Mouse (Mus musculus) frontal cortex, postnatal 36 days (tissue): ENCODE measurements around the gene Epha1.

Experiments used
- DNase-seq, 2 experiments: peaks; one replicate each; pipeline ENCODE4 v3.0.0; 2022; ENCODE audit warnings: low spot score in 2 of 2

Gene Epha1

DNA sequence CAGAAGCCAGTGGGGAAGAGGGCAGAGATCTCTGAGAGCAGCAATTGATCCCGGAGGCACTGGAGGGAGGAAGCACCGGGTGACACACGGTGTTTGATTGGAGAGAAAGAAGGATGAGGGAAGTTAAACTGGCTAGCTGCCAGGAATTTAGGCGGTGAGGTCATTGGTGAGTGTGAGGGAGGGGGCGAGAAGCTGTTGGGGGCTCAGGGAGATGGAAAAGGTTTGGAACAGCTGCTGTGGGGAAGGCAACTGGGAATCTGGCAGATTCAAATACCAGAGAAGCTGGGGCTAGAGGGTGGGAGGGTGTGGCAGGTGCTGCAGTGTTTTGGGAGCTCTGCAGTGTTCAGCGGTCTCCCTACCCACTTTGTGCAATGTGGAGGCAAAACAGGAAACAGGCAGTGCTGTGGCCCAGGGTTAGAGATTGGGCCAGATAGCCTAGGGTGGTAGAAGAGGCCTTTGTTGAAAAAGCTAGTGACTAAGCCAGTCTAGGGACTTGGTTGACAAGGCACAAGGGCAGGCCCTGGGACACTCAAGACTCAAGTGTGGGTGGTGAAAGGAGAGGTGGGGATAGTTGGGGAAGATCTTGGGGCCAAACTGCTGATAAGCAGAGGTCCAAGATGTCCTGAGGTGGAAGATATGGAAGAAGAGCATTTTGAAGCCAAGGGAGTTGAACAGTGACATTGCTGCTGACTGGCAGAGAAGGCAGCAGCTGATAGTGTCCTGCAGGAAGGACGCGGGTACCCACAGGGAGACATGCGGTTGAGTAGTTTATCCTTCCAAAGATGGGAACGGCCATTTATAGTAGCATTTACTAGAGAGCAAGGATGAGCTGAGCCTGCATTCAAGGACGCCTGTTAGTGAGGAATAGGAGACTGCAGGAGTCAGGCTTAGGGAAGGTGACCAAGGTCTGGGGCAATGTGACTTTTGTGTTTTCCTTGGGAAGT, 18.7 kb downstream of the Epha1 start:
- DNase-seq: no peak

GRCm38 (mm10) chr6:42353180-42353579, 19.9 kb downstream of the Epha1 start:
- DNase-seq: no peak

DNA sequence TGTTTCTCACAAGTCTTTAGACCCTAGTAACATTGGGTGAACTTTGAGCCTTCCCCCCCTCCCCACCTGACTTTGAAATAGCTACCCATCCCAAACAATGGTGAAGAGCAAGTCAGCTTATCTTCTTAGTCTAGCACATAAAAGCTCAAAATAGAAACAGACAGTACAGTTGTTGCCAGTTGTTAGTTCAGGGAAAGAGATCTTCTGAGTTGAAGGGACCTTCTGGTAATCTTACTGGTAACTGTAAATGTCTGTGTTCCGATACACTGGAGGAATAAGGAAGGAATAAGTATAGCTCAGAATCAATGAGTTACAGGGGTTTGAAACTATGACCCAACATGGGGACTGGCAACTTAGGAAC, 20.6 kb downstream of the Epha1 start:
- no peak for DNase-seq

DNA sequence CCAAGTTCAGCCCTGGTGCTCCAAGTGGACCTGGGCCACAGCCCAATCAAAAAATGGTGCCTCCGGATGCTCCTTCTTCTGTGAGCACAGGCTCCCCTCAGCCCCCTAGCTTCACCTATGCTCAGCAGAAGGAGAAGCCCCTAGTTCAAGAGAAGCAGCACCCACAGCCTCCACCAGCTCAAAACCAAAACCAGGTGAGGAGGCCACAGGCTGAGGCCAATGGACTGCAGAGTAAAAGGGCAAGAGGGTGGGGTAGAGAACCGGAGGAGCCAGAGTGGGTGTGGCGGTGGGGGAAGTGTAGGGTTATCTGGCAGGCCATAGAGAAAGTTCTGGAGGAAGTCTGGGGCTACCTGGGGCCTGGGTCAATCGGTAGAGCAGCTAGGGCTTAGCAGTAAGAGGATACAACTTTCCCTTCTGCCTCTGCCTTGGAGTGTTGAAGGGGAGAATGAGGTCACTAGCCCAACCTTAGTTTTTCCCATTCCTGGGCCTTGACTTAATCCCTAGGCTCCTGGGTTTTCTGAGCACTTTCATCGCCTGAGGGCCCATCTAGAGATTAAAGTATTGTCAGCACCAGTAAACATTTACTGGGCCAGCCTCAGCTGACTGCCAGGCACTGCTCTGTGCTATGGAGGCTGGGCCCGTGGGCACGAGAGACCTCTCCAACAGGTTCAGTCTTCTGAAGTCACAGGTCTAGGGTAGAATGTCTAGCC, 21.1 kb downstream of the Epha1 start:
- no peak for DNase-seq

DNA sequence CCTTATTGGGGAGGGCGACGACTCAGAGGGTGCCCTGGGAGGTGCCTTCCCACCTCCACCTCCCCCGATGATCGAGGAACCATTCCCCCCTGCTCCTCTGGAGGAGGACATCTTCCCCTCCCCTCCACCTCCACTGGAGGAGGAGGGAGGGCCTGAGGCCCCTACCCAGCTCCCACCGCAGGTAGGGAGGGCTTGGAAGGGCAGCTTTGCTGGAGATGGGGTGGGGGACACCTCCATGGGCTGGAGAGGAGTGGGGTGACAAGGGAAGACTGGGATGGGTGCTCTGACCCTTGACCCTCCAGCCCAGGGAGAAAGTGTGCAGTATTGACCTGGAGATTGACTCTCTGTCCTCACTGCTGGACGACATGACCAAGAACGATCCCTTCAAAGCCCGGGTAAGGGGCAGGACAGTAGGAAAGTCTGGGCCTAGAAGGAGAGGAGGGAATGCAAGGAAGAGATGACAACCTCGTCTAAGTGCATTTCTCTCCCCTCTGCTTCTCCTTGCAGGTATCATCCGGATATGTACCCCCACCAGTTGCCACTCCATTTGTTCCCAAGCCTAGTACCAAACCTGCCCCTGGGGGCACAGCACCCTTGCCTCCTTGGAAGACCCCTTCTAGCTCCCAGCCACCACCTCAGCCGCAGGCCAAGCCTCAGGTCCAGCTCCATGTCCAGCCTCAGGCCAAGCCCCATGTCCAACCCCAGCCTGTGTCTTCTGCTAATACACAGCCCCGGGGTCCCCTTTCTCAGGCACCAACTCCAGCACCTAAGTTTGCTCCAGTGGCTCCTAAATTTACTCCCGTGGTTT, 21.9 kb downstream of the Epha1 start:
- DNase-seq: no peak

- DNase-seq: peak; percentile 80 to 81
Measured at GRCm38 (mm10) chr6:42350021-42350967, 22.8 kb downstream of the Epha1 start.

DNA sequence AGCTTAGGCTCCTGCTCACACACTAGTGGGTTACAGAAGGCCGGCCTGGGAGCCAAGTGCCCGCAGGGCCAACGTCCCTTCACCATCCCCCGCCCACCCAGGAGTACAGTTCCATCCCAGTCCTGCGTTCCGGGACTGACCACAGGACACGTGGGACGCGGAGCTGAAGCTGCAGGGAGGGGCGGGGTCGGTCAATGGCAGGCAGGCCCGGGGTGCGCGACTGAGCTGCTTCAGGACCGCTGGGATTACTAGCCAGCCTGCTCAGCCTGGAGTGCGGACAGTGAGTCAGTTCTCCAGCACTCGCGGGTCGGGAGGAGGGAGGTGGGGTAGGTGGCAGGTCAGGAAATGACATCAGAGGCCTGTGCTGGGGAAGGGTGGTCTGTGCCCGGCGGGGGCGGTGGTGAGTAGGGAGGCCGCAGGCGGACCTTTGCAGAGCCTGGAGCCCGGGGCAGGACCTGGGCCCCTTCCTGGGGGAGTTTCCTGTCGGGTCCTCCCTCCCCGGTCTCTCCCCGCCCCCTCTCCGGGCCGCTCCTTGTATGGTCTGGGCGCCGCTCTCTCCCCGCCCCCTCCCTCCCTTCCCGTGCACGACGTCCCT, 23.5 kb downstream of the Epha1 start, which contains the start of gene Zyx:
TSS of gene Zyx (plus strand) at position 205 of the 595 bp plus-strand sequence.
- DNase-seq: peak; percentile 80

DNA sequence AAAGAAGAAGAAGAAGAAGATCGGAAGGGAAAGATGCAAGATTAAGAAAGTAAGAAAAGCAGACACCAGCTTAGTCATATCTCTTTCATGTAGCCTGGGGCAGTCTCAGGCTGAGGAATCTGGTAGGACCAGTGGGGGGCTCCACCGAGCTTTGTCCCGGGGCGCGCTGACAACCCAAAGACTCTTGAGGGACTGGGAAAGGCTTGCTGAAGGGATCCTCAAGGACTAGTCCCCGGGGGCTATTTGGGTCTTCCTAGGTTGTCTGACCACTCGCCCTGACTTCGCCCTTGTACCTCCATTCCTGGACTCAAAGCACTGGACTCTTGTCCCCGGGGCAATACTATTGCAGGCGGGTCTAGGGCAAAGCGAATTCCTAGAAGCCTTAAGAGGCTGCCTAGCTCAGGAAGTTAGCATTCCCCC, 24.1 kb downstream of the Epha1 start:
- peak; percentile 68 to 76 for DNase-seq

GRCm38 (mm10) chr6:42348281-42349005, 24.6 kb downstream of the Epha1 start:
- DNase-seq: no peak

DNA sequence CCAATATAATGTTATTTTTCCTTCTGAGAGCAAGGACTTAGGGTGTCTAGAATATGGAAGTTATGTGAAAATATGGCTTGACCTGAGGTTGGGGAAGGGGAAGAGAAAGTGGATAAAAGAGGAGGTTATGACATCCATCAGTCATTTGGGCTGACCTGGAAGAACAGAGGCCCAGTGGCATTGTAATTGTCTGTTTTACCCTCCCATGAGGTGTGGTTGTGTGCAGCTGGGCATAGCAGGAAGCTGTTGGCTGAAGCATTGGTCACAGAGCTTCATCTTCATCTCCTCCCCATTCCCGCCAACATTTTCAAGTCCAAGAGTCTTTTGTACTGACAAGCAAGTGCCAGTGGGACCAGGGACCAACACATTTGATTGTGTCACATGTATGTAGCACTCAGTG, 28.8 kb downstream of the Epha1 start:
- DNase-seq: no peak

DNA sequence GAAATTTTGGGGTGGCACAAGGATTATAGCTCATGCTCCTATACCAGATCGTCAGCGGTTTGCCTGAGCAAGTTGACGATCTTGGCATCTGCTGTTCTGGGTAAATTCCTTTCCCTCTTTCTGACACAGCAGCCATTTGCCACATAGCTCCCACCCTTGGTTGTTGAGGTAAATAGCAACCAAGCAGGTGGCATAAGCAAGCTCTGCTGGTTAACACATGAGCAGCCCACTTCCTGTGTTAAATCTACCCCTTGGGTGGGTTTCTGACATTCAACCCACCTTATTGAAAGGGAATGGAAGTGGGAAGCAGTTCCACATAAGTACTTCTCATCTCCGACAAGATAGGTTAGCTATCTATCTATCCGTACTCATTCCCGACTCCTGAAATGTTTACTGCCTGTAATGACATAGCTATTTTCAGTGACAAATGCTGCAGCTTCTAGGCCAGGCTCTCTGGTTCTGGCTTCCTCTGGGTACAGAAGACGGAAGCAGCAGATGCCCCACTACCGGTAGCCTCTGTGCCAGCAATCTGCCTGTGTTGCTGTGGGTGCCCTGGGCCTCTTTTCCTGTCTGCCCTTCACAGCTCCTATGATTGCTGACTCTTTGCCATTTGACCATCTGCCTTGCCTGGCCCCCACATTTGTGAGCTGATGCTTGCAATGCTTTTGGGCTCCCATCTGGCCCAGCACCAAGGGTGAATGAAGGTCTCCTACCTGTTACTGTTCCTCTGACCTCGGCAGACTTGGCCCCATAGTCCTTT, 29.5 kb downstream of the Epha1 start:
- no peak for DNase-seq

DNA sequence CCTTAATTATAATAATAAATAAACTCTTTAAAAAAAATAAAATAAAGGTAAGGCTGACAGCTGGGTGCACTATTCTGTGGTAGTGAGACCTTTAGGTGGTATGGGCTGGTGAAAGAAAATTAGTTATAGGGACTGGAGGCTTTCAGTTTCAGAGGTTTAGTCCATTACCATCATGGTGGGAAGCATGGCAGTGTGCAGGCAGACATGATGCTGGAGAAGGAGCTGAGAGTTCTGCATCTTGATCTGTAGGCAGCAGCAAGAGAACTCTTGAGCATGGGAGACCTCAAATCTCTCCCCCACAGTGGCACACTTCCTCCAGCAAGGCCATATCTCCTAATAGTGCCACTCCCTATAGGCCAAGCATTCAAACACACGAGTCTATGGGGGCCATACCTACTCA, 30.9 kb downstream of the Epha1 start:
- no peak for DNase-seq

DNA sequence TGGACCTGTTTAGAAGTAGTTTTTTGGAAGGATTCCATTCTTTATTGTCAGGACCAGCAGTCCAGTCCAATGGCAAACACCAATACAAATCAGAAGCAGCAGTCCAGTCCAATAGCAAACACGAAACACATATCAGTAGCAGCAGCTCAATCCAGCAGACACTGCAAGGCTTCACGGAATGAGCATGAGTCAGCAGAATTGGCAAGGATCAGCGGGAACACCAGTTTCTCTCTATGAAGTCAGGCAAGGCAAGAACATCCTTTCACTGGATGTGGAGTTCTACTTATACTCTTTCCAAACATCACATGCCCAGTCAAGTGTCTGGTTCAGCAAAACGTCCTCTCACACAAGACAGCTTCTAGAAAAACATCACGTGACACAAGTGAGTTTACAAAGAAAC, 33.1 kb downstream of the Epha1 start:
- DNase-seq: no peak

DNA sequence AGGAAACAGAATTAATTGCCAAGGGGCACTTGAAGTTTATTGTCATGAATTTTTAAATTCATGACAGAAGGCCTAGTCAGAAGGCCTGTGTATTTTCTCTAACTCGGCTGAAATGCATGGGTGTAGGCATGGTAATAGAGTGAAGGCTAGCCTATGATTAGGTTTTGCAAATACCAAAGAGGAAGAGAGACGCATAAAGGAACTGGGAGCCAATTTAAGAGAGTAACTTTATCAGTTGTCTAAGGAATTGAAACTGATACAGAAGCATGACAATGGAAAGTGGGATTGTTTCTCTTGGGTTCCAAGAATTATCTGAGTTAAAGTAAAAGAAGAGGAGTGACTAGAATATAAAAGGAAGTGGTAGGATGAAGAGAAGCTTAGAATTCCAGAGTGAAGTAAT, 33.9 kb downstream of the Epha1 start:
- DNase-seq: no peak

GRCm38 (mm10) chr6:42330946-42331345, 42.1 kb downstream of the Epha1 start:
- DNase-seq: no peak

DNA sequence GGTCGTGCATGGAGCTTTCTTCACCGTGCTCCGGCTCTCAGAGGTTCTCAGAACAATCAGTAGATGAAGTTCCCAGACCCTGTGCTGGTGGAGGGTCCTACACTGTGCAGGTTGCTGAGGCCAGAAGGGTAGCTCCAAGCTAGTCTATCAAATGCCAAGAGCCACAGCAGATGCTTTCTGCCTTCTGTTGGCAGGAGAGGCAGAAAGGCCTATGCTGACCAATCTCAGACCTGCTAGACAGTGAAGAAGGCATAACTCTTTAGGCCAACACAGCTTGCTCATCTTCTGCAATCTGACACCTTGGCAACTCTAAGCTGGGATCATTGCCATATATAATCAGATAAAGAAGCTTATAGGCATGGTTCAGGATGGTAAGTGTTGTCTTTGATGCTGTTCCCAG, 42.9 kb downstream of the Epha1 start:
- no peak for DNase-seq

GRCm38 (mm10) chr6:42328757-42329156, 44.3 kb downstream of the Epha1 start:
- no peak for DNase-seq

DNA sequence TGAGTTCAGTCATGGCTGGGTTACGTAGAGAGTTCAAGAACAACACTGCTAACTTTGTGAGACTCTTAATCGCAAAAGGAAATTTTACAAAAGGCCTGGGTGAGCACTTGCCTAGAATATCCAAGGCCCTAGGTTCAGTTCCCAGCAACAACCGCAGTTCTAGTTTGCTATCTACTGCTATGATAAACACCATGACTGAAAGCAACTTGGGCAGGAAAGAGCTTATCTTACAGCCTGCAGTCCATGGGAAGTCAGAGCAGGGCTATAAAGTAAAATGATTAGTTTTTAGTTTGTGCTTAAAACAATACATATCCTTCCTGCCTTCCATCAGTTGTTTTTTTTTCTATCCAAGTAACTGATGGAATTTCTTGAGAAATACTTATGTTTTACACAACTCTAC, 46.6 kb downstream of the Epha1 start:
- no peak for DNase-seq

DNA sequence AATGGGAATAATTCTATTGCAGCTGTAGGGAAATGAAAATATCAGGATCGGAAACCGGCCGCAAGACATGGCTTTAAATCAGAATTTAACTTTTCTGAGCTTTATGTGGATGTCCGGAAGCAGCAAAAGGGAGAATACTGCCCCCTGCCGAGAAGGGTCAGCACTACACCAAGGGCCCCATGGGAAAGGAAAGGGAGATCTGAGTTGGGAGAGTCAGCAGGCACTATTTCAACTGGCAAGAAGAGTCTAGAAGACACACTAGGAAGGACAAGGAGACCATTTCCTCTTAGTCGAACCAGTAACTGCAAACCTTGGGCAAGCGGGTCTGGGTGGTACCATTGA, 47.8 kb downstream of the Epha1 start:
- peak; percentile 88 to 91 for DNase-seq
